Mouse (Mus musculus) erythroblast, embryonic 14.5 days (primary cell): ENCODE measurements around the gene Boll.

Experiments
- GATA1 ChIP-seq: IDR thresholded peaks from 2 replicates; pipeline ENCODE4 v1.6.1; 2012; ENCODE audit warnings: low read length, inconsistent platforms, mixed read lengths
- TAL1 ChIP-seq: IDR thresholded peaks from 3 replicates; pipeline ENCODE4 v1.6.1; 2012; ENCODE audit warnings: low read length, inconsistent platforms, mixed read lengths

GRCm38 (mm10) chr1:55264385-55264784, 98.9 kb downstream of the Boll start:
- TF ChIP-seq GATA1 (no peak), TAL1 (no peak)
